Mouse (Mus musculus) monocyte, adult 5-6 weeks (primary cell): Measurements from ENCODE around the gene Dusp27. TPM values are rescaled to one million over a fixed set of nuclear protein-coding genes. Genes with fewer than 3 reads are reported as not detected.
A peak's percentile ranks its signal among the peaks of the same experiment; 100 is the strongest.

Experiments
- ATAC-seq: fragments of 153-309, 156-312 bp; replicated peaks from 2 replicates; pipeline ENCODE4 v1.8.0; 2017; ENCODE audit warnings: mild to moderate bottlenecking; ENCODE audit not compliant: low TSS enrichment, insufficient number of reproducible peaks, severe bottlenecking, poor library complexity, low FRiP score
- total RNA-seq: library from RNA; stranded (forward); fragments of 200-1000, 200-491, 200-594 nt; gene quantifications from 3 replicates; pipeline ENCODE4 v1.2.3, GENCODE M21; 2017

The Dusp27 gene
- total RNA-seq, 1 experiment from 2014 or later, result not detected

DNA sequence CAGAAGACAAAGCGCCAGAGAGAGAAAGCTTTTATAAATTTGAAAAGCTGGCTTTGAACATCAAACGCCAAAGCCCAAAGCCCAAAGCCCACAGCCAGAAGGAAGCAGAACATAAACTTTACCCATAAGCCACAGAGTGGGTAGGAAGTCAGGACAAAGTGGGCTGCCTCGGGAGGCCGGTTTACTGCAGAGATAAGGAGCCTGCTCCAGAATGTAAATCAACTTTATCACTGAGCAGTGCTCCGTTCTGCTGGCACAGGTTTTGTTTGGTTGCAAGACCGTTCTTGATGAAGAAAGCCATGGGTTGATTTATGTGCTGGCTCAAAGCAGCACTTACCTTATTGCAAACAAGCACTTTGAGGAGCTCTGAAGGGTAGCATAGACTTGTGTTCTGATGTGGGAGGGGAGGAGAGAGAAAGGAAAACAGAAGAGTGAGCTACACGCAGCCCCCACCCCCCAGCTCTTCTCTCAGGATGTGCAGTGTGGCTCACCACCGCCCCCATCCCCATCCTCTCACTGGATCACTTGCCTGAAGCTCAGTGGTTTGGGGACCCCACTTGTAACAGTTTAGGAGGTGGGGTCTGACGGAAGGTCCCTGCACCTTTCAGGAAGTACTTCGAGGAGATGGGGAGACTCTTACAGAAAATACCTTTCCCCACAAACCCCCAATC lies 74.3 kb downstream of the Dusp27 start:
- no peak for ATAC-seq

DNA sequence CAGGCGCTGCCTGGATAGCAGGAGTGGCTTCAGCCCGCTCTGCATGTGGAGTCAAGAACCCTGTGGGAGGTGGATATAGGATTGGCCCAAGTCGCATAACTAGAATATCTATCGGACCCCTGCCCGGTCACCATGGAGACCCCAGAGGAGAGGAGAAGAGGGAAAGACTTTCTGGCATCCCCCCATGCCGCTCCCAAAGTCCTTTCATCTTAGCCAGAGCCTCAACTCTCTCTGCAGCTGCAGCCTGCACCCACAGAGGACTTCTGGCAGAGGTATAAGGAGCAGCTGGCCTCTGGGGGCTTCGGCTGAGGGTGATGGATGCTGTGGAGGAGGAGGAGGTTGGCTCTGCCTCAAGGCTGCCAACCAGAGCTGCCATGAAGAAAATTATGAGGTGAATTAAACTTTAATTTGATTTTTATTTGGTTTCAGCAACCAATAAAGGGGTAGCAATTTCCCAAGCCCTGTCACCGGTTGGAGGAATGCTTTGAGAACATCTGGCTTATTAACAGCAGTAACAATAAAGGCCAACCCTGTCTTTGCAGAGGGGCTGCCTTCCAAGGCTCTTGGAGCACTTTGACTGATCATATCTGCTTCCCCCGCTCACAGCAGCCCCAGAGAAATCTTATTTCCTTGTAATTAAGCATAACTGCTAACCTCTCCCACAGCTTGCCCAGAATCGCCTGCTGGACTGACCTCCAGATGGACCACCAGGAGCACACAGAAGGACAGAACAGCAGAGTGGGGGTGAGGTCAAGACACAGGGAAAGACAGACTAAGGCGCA lies 78.5 kb downstream of the Dusp27 start:
- ATAC-seq, result no peak

DNA sequence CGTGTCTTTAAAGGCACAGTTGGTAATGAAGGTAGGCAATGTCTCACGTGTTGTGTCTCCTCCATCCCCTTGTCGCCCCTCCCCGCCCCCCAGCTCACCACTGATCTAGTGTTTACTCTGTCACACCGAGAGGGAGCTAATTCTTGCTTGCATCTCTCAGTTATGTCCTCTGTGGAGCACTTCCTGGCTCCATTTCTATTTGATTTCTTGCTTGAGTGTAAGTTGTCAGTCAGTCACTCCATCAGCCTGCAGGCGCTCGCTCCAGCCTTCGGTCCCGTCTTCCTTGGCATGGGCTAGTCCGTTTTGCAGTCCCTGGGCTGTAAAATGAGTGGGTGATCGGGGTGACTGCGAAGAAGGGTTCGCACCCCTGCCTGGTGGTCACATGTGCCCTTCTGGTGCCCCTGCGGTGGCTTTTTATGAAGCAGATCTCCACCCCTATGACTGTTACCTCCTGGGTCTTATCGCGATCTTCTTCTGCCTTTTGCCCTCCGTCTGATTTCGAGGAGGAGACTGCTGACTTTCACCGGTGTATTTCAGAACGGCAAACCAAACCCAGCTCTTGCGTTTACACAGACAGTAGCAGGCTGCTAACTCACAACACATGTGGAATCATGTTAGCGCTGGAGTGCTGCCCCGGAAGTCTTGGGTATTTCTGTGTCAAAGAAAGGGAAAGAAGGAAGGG lies 79.4 kb downstream of the Dusp27 start:
- ATAC-seq, result 0 out of 2 replicates have a peak, but pooled peaks have one; percentile 30

Other genes with a start within 250 kb of the Dusp27 start
- 11.7 to 22.8 TPM (median 18.7 TPM) in 3 replicates for gene Pou2f1, start 125.2 kb downstream of the Dusp27 start, total RNA-seq
- gene Gpa33, start 2.3 kb upstream of the Dusp27 start, total RNA-seq, result not detected in 3 replicates
- gene Mael, start 110.8 kb upstream of the Dusp27 start, total RNA-seq, result 1.1 TPM in 1 of 3 replicates, not detected in the others
- gene Ildr2, start 126.2 kb upstream of the Dusp27 start, total RNA-seq, result 0.10 TPM in 1 of 3 replicates, not detected in the others